Mouse (Mus musculus) A20 (cell line): Measurements from ENCODE around the gene Tinagl1.

Experiments used
- DNase-seq: peaks from one replicate; pipeline ENCODE4 v3.0.0-alpha.2; 2011; ENCODE audit warnings: low read depth, low spot score

Gene Tinagl1

GRCm38 (mm10) chr4:130141786-130142185 is 33.1 kb downstream of the Tinagl1 start:
- no peak for DNase-seq

GRCm38 (mm10) chr4:130140992-130141402 is 33.9 kb downstream of the Tinagl1 start:
- no peak for DNase-seq

GRCm38 (mm10) chr4:130139214-130139492 is 35.8 kb downstream of the Tinagl1 start, which contains the start of gene Hcrtr1:
TSS of gene Hcrtr1 (minus strand) at chr4:130139359.
- no peak for DNase-seq

GRCm38 (mm10) chr4:130138441-130139213 is 36.3 kb downstream of the Tinagl1 start:
- peak; percentile 61 for DNase-seq

GRCm38 (mm10) chr4:130133399-130133798 is 41.5 kb downstream of the Tinagl1 start:
- DNase-seq = no peak

GRCm38 (mm10) chr4:130131448-130132105 is 43.3 kb downstream of the Tinagl1 start:
- no peak for DNase-seq

GRCm38 (mm10) chr4:130130641-130131350 is 44.1 kb downstream of the Tinagl1 start:
- DNase-seq = no peak

- no peak for DNase-seq
Measured at GRCm38 (mm10) chr4:130130082-130130481, 44.8 kb downstream of the Tinagl1 start.

- DNase-seq = no peak
Measured at GRCm38 (mm10) chr4:130128907-130129306, 46.0 kb downstream of the Tinagl1 start.

- no peak for DNase-seq
Measured at GRCm38 (mm10) chr4:130125935-130126334, 49.0 kb downstream of the Tinagl1 start.

- no peak for DNase-seq
Measured at GRCm38 (mm10) chr4:130125164-130125563, 49.8 kb downstream of the Tinagl1 start.

GRCm38 (mm10) chr4:130124110-130124509 is 50.8 kb downstream of the Tinagl1 start:
- DNase-seq = no peak

- DNase-seq = no peak
Measured at GRCm38 (mm10) chr4:130123020-130123419, 51.9 kb downstream of the Tinagl1 start.

GRCm38 (mm10) chr4:130121560-130121959 is 53.4 kb downstream of the Tinagl1 start:
- no peak for DNase-seq

GRCm38 (mm10) chr4:130120752-130121151 is 54.2 kb downstream of the Tinagl1 start:
- DNase-seq = no peak
